Mouse (Mus musculus) lung, postnatal 14 days (tissue): ENCODE results near the gene Capn11.

Experiments used
- DNase-seq: peaks from one replicate; pipeline ENCODE4 v3.0.0; 2021

Gene Capn11

DNA sequence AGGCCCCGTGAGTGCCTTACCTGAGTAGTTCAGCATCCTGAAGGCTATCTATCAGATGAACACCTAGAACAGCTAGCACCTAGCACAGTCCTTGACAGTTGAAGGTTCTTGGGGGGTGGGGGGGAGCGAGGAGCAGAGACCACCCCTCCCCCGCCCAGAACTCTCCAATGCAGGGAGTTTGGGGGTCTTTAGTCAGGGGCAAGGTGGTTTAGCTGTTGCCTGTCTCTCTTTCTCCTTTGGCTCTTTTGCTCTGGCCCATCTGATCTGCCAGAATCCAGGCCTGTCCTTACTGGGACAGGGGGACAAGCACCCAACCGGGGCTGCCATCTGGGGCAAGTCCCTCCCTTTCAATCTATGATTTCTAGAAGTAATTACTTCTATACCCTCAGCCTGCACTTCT is at the start of gene Capn11:
Gene Capn11, minus strand, starts transcription at position 101 of the 400 bp plus-strand sequence.
- no peak for DNase-seq

DNA sequence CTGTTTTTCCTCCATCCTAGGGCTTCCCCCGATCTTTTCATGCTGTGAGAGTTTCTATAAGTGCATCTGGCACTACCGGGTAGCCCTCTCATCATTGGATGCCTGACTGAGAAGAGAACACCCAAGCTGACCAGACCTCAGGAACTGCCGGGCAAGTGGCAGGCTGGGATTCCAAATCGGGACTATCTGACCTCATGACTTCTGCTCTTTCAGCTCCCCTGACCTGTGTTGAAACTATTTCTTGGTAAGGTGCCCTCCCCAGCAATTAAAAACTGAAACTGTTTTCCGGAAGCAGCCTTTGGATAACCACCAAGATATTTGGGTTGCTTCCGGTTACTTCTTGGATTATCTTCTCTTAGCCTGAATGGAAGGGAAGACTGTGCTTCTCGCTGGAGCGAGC is 49.1 kb upstream of the Capn11 start:
- no peak for DNase-seq

DNA sequence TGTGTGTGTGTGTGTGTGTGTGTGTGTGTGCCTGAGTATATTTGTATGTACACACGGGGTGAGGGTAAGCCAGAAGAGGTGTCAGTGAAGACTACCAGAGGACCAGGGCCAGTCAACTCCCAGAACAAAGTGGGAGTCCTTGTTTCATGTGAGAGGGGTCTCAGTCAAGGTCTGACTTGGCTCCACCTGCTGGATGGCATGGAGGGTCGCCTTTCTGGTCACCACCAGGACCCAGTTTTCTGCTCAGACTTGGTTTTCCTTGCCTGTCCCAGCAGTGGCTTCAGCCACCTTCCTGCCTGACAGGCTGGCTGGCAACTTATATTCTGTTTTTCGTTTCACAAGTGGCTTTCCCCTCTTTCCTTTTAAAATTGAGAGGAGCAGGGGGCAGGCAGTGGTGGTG is 48.3 kb upstream of the Capn11 start:
- DNase-seq = no peak

DNA sequence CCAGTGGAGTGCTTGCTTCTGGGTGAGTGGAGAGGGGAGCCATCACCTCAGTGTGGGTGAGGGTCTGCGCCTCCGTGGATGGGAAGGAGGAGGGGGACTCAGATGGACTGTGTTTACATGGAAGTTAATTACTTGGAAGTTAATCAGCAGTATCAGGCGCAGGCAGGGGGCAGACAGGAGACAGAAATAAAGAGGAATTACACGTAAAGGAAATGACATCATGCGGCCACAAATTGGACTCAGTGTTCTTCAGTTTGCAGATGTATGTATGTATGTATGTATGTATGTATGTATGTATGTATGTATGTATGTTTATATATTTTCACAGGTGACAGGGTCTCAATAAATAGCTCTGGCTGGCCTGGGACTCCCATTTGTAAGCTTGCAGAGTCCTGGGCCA is 47.7 kb upstream of the Capn11 start:
- DNase-seq = no peak

DNA sequence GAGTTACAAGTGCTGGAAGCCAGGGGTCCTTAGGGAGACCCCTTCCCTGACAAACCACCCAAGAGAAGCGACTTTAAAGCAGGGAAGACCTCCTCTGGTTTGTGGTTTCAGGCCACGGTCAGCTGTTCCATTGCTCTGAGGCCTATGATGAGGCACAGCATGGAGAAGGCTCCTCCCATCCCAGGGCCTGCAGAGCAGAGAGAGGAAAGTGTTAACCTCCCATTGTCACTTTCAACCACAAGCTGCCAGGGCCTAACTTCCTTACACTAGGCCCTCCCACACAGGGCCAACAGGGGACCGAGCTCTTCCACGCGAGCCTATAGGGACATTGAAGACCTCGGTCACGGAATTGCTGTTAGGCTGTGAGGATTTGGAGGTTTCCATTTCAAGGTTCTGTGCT is 44.1 kb upstream of the Capn11 start:
- no peak for DNase-seq

DNA sequence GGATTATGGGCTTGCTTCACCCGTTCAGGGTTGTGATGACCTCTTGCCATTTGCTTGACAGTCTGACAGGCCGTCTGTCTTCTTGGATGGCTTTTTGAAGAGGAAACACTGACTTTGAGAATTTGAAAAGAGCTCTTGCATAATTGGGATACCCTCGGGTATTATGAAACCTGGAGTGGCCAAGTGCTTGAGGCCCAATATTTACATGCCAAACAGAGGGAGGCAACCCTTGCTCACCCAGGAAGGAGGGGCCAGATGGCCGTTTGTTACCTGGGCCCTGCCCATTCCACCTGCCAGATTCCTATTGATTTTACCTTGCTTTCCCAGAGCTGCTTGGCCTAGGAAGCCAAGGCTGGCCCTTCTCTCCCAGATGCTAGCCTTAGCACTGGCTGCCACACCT is 43.1 kb upstream of the Capn11 start:
- peak; percentile 52 for DNase-seq

DNA sequence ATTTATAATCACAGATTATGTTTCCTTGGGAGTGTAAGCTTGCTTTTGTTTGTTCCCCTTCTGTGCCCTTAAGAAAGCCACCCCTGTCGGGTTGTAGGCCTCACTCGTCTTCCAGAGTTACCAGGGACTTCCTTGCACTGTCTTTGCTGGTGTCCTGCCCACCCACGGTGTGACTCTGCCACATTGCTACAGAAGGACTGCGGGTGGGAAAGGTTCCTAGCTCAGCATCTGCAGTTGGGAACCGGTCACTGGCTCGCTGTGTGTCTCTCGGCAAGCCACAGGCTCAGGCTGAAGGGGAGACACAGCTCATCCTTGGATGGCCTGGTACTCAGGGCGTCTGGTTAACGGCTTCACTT is 42.1 kb upstream of the Capn11 start:
- DNase-seq = no peak

DNA sequence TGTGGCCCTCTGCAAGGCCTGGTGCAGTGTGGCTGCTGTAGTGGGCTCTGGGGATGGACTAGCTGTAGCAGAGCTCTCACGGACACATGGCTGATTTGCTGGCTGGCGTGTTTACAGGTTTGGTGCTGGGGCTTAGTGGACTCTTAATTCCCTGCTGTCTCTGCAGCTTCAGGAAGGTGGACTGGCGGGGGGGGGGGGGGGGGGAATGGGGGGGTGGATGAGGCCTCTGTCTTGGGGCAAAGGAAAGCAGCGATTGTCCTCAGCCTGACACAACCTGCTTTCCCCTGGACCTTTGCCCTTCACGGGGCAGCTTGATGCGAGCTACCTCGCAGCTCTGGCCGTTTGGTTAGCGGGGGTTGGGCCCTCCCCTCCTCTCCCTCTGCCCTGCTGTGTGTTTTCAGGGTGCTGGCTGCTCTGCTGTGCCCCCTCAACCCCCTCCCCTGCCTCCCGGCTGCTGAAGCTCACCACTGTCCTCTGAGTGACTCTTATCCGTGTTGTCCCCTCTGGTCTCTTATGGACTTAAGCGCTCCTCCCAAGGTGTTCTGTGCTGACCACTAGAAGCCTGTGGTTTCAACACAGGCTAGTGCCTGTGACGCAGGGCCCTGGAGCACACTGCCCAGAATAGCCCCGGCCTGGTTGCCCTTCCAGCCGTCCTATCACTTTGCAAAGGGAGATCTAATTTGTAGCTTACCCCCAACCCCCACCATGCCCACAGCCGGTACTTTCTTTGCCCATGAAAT is 41.5 kb upstream of the Capn11 start:
- peak; percentile 48 for DNase-seq

DNA sequence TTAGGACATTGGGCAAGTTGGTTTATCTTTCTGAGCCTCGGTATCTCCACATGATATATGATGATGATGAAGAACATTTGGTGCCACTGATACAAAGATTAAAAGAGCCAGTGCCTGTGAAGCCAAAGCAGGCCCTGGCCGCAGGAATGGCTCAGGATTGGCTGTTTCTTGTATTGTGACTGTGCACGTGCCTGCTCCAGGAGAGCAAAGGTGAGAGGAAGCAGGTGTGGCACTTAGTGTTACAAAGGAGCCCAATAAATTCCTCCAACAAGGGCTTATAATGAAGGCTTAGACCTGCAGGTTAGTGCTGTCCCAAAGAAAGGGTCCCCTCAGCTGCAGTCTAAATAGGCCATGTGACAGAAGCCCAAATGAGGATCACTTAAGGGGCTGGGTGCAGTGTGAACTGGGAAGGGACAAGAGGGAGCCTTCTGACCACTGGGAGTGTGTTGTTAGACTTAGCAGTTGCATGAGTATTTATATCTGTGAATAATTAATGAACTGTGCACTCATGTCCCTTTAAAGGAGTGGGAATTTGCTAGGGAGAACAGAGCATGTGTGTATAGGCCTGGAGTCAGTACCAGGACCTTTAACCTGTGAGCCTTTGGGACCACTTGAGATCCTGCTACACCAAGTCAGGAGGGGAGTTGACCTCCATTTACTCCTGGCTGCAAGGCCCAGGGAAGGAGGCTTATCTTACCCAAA is 40.1 kb upstream of the Capn11 start:
- no peak for DNase-seq

DNA sequence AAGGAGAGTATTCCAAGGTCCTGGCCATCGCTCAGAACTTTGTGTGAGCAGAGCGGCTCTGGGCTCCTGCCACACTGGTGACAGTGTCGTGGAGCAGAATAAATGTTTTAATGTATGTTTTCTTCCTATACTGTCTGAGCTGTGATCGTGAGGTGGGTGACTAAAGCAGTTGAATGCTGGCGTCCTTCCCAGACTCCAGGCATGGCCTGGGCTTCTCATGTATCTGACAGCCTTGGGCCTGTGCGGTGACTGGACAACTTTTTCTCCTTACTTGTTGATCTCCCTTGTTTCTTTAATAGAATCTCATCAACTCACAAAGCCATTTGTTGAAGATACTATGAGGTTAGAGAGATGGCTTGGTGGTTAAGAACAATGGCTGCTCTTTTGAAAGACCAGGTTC is 39.2 kb upstream of the Capn11 start:
- no peak for DNase-seq

DNA sequence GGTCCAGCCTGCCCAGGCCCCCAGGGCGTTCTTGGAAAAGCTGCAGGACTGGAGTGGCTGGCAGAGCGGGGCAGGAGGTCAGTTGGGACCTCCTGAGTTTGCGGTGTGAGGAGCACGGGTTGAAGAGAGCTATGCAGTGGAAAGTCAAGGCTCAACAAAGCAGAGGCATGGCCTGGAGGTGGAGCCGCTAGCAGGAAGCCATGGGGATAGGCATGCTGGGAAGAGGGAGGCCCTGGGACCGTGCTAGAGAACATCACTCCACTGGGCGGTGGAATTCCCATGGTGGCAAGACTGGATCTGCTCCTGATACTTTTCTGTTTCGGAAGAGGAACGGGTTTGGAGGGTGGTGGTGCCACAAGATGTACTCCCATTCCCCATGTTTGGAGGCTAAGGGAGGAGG is 37.9 kb upstream of the Capn11 start:
- no peak for DNase-seq

DNA sequence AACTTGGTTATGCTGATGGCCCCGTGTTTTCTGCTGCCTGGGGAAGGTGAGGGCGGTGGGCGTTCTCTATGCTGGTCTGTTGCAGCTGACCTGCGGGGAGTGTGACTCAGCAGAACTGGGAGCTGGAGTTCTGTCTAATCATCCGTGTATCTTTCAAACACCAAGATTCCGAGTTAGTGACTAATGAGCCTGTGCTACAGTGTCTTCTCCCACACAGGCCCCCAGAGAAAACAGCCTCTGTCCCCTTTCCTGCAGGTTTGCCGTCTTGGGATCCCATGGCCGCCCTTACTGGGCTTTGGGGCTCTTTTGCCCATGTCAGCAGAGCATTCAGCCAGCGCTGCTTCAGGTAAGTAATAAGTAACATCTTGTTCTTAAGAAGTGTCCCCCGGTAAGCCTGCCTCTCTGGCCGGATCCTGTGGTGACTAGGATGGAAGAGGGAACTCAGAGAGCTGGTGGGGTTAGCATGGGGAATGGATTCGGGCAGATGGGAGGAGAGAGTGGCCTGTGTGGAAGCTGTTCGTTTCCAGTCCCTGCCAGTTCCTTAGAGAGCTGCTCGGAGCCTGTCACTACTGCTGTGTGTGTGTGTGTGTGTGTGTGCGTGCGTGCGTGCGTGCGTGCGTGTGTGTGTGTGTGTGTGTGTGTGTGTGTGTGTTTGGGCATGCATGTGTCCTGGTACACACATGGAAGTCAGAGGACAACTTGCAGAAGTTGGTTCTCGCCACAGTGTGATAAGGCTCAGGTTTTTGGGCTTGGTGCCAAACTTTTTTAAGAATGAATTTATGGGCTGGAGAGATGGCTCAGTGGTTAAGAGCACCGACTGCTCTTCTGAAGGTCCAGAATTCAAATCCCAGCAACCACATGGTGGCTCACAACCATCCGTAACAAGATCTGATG is 36.3 kb upstream of the Capn11 start:
- no peak for DNase-seq

DNA sequence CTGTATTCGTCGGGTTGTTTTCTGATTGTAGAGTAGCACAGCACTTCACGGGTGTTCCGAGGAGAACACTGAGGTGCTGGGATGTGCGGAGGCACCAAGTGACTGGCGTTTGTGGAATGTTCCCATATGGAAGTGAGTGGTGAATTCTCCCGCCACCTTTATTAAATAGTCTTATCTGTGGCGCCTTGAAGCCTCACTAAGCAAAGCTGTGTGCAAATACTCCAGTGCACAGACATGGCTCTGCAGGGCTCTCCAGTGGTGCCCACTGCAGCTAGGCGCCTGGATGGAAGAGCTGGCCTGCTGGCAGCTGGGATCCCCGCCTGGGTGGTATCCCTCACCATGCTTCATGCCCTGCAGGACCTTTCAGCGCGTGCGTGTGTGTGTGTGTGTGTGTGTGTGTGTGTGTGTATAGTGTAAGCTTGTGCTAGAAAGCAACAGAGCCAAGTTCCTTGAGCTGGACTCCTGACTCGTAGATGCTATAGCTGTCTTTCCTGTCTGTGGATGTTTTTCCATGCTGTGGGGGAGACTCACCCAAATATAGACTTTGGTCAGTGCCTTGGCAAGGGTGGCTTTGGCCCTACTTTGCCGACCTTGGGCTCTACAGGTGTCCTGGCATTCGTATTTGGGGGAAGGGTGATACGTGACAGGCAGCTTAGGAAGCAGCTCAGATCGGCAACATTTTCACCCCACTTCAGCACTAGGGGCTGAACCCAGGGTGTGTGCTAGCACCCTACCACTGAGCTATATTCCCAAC is 34.9 kb upstream of the Capn11 start:
- DNase-seq = no peak

DNA sequence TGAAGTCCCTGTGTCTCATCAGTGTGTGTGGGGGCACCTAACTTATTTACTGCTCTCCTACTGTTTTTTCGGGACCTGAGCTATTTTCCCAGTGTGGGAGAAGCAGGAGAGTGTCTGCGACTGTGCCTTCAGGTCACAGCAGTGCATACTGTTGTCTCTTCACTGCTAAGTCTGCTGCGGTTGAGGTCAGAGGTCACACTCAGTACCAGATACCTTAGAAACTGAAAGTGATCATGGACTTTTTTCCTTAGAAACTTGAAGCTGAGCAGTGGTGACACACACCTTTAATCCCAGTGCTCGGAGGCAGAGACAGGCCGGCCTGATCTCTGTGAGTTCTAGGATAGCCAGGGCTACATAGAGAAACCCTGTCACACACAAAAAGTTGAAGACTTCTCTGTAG is 33.0 kb upstream of the Capn11 start:
- no peak for DNase-seq

DNA sequence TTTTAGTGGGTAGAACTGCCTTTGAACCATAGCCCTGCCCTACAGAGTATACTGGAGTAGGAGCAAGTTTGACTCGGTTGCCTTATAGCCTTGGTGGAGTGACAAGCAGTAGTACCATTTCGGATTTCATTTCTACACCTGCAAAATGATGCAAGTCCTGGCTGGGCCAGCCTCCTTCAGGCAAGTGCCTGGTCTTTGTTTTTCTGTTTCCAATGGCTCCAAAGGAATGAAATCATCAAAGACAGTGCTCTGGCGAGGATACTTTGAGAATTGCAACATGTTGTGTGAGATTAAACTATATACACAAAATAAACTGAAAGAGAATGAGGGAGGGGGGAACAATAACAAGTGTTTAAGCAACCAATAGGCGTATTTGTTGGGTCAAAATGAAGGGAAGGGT is 30.9 kb upstream of the Capn11 start:
- DNase-seq = no peak

DNA sequence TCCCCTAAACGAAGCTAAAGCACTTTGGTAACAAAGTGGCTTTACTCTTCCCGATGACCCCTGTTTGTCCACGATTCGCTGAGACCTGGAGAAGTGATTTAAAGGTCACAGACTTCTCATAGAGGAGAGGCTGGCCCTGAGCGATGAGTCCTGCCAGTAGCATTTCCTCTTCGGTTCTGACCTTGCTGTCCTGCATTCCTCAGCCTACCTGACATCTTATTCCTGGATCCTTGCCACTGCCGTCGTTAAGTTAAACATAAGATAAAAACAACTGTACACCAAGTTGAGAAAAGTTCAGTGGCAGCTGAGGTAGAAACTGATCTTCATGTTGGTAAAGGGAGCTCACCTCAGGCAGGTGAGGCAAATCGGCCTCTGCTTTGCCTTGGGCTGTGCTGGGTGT is 30.0 kb upstream of the Capn11 start:
- DNase-seq = no peak

DNA sequence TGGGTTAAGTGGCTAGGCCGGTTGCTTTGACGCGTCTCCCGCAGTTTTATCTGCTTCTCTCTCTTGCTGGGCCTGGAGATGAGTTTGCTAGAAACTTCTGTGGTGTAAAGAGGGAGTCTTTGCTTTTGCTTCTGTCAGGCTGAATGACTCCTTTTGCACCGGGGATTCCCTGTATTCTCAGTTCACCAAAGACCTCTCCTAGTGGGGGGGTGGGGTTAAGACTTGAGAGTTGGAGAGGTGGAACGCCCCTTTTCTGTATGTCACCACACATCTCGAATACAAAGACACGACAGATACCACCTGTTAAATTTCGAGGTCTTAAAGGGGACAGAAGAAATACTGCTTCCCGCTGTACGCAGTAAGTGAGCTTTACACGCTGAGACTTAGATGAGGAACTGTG is 27.6 kb upstream of the Capn11 start, which contains the start of gene Tmem63b:
Gene Tmem63b, minus strand, starts transcription at position 190 of the 400 bp plus-strand sequence.
- DNase-seq = no peak

DNA sequence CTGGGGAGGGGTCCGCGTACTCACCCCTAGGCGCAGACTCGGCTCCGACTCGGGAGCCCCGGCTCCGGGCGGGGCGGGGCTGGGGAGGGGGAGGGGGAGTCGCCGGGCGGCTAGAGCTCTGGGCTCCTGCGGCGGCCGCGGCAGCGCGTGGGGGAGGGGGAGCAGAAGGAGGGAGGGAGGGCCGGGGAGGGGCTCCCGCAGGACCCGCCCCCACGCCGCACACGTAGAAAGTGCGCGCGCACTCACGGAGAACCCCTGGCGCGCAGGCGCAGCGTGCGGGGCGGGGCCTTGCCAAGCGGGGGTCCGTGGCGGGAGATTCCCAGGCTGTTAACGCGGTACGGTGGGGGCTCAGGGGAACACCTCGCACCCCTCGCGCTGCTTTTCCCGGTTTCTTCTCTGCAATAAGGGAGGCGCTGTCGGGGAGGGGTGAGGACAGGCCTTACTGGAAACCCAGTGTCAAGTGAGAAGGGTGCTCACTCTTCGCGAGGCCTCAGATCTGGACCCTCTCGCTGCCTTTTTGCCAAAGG is 27.0 kb upstream of the Capn11 start, which contains the start of gene Mrpl14:
Gene Mrpl14, plus strand, starts transcription at position 230 of the 527 bp plus-strand sequence.
- peak; percentile 95 for DNase-seq

DNA sequence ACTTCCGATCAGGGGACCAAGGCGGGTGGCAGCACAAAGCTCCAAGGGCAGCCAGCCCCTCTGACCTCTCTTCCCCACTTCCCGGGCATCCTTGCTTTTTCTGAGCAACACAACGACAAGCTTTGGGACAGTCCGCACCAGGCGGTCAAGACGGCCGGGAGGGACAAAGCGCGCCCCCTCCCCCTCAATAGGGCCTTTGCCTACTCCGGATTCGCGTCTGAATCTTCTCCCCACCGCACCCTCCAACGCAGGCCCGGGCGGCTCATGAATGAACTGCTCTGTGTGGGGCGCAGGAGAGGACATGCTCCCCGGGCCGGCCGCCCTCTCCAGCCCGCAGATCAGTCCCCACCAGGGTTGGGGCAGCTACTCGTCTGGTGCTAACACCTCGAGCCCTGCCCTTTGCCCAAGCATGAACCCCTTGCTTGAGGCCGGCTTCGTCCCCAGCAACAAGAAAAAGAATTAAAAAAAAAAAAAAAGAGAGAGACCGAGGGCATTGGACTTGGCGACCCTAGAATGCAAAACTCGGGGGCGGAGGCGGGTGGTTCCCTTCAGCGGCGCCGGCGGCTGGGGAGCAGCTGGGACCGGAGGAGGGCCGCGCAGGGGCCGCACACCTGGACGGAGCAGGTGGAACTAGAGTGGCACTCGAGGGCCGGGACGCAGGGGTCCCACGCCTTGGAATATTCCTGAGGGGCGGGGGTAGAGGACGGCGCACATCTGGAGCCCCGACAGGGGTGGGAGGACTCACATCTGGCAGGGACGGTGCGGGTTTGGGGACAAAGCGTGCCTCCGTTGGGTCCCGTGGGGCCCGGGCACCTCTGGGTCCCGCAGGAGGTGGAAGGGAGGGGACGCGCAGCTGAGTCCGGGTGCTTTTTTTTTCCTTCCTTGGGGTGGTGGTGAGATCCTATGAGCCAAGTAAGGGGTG is 26.3 kb upstream of the Capn11 start:
- no peak for DNase-seq

DNA sequence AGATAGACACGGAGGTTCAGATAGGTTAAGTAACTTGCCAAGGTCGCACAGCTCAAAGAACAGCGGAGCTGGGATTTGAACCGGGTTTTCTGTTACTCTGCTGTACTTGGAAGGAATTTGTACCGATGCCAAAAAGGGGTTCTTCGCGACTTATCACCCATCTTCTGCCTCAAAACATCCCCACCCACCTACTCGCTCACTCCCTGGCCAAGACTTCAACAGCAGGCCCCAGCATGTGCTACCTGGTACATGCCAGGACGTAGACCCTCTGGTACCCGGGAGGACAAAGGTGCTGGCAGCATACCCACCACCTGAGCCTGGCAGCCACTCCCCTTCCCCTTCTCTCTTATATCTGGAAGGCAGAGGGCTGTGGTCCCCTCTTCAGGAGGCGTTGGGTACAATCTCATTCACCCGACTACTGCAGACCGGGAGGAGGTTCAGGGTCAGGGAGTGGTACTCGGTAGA is 25.6 kb upstream of the Capn11 start:
- DNase-seq = no peak

DNA sequence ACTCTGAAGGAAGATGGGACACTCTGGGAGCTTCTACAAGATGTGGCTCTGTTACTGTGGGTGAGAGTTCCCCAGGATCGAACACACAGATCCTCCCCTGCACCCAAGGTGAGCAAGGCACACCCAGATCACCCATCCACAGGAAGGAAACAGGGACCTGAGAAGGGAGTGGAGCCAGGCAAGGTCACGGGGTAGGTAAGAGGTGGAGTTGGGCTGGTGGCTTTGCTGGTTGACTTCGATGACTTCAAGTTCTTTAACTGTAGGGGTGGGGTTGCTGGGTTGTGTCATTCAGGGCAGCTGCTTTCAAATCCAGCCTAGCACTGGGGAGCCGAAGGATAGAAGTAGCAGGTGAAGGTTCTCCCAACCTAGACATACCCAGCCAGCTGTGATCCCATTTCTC is 23.7 kb upstream of the Capn11 start:
- no peak for DNase-seq
